Mouse (Mus musculus): ENCODE data around the gene Numb. TPM values are rescaled to one million over a fixed set of nuclear protein-coding genes. Genes with fewer than 3 reads are reported as not detected.

Gene Numb
- total and polyA plus RNA-seq, 3 experiments = 8.4 to 14.6 TPM; not detected in 1

DNA sequence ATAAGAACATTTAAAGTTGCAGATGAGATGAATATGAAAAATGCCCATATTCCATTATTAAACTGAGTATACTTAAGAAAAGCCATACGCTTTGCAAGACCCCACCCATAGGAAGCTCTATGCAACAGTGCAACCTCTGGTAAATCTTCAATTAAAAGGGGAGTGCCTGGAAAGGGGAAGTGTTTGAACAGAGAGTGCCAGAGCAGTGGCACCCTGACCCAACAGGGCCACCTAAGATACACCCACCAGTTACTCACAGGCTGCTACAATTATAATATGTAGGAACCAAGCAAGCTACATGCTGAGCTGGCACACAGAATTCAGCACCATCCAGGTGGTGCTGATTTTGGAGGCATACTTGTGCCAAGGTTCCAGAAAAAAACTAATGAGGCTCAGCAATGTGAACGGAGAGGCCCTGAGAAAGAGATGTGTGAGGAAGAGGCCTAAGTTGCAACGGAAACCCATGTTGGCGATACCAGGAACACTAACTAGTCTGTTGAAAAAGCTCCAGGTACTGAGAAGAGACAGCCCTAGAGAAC, 7.5 kb downstream of the Numb start:
- Histone ChIP-seq H3K79me2 (ENCODE audit: control insufficient read depth, insufficient read depth, low read length, poor library complexity) (no peaks in the 10 kb centered on the region; the same call in 1 of the 2 replicates), H3K9ac (ENCODE audit: control insufficient read depth, low read depth, low read length, poor library complexity, severe bottlenecking) (no peak overlapping the region), H3K9me3 (replicated peaks; ENCODE audit: insufficient read depth, low read length) (no peaks in the 10 kb centered on the region), H3K27me3 (ENCODE audit: control insufficient read depth in 1 of 2, insufficient read depth in 2 of 2, low read length in 2 of 2) (no peaks in the 10 kb centered on the region), H3K36me3 (ENCODE audit: control insufficient read depth in 1 of 2, insufficient read depth in 2 of 2, low read length in 2 of 2) (no peaks in the 10 kb centered on the region; a peak in 2 of 4 replicates), H3K4me1 (ENCODE audit: control insufficient read depth in 1 of 2, insufficient read depth in 2 of 2, low read length in 2 of 2) (0 out of 4 replicates have a peak, but pooled peaks cover 0 to 3% of the 10 kb centered on the region in 2 experiments), H3K4me3 (ENCODE audit: control insufficient read depth in 1 of 2, insufficient read depth in 1 of 2, low read depth in 2 of 2, low read length in 2 of 2) (no peak overlapping the region), H3K27ac (ENCODE audit: control insufficient read depth, low read depth, low read length) (no peak overlapping the region)
- TF ChIP-seq ELF1 (IDR thresholded peaks at IDR 0.05; ENCODE audit: low read depth, low read length) (no peak), TBP (IDR thresholded peaks at IDR 0.05; ENCODE audit: low read depth, low read length) (peak; percentile 93), MXI1 (IDR thresholded peaks at IDR 0.05; ENCODE audit: low read depth, low read length) (no peak), UBTF (IDR thresholded peaks at IDR 0.05; ENCODE audit: borderline replicate concordance, insufficient read depth, low read depth, low read length) (peak; percentile 57; the same call in 1 of the 2 replicates)
- DNase-seq (ENCODE audit: low read depth, low spot score) = peak; percentile 44

- Histone ChIP-seq H3K36me3 (ENCODE audit: control insufficient read depth in 1 of 2, insufficient read depth in 2 of 2, low read length in 2 of 2) (no peaks in the 10 kb centered on the region; a peak in 1 of 4 replicates), H3K4me3 (ENCODE audit: control insufficient read depth in 1 of 2, insufficient read depth in 1 of 2, low read depth in 2 of 2, low read length in 2 of 2) (no peak overlapping the region), H3K27me3 (ENCODE audit: control insufficient read depth in 1 of 2, insufficient read depth in 2 of 2, low read length in 2 of 2) (no peaks in the 10 kb centered on the region), H3K27ac (ENCODE audit: control insufficient read depth, low read depth, low read length) (no peak overlapping the region), H3K9me3 (replicated peaks; ENCODE audit: insufficient read depth, low read length) (no peaks in the 10 kb centered on the region), H3K79me2 (ENCODE audit: control insufficient read depth, insufficient read depth, low read length, poor library complexity) (no peaks in the 10 kb centered on the region; the same call in 1 of the 2 replicates), H3K9ac (ENCODE audit: control insufficient read depth, low read depth, low read length, poor library complexity, severe bottlenecking) (no peak overlapping the region), H3K4me1 (ENCODE audit: control insufficient read depth in 1 of 2, insufficient read depth in 2 of 2, low read length in 2 of 2) (0 out of 4 replicates have a peak, but pooled peaks cover 0 to 3% of the 10 kb centered on the region in 2 experiments)
- DNase-seq (ENCODE audit: low read depth, low spot score) = no peak
- no peak for TF ChIP-seq E2F4 (IDR thresholded peaks at IDR 0.05; ENCODE audit: borderline replicate concordance, low read depth, low read length)
These were observed 11.3 kb downstream of the Numb start for GRCm38 (mm10) chr12:83910451-83910850.

DNA sequence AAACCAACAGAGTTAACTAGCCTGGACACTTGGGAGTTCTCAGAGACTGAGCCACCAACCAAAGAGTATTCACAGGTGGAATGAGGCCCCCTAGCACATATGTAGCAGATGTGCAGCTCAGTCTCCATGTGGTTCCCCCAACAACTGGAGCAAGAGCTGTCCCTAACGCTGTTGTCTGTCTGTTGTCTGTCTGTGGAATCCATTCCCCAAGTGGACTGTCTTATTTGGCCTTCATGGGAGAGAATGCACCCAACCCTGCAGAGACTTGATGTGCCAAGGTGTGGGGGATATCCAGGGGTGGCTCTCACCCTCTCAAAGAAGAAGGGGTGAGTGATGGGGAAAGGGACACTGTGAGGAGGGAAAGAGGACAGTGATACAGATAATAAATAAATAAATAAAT, 28.8 kb downstream of the Numb start:
- Histone ChIP-seq H3K36me3 (ENCODE audit: control insufficient read depth in 1 of 2, insufficient read depth in 2 of 2, low read length in 2 of 2) (peaks cover 0 to 2% of the 10 kb centered on the region in 2 experiments; a peak in 2 of 4 replicates), H3K79me2 (ENCODE audit: control insufficient read depth, insufficient read depth, low read length, poor library complexity) (peaks cover 2% of the 10 kb centered on the region; the same call in 1 of the 2 replicates), H3K9me3 (replicated peaks; ENCODE audit: insufficient read depth, low read length) (no peaks in the 10 kb centered on the region), H3K27me3 (ENCODE audit: control insufficient read depth in 1 of 2, insufficient read depth in 2 of 2, low read length in 2 of 2) (no peaks in the 10 kb centered on the region), H3K4me3 (ENCODE audit: control insufficient read depth in 1 of 2, insufficient read depth in 1 of 2, low read depth in 2 of 2, low read length in 2 of 2) (no peak overlapping the region), H3K4me1 (ENCODE audit: control insufficient read depth in 1 of 2, insufficient read depth in 2 of 2, low read length in 2 of 2) (peaks cover 0 to 3% of the 10 kb centered on the region in 2 experiments; a peak in 2 of 4 replicates), H3K27ac (ENCODE audit: control insufficient read depth, low read depth, low read length) (no peak overlapping the region), H3K9ac (ENCODE audit: control insufficient read depth, low read depth, low read length, poor library complexity, severe bottlenecking) (no peak overlapping the region)
- DNase-seq (ENCODE audit: low read depth, low spot score) = no peak
- no peak for TF ChIP-seq MAZ (IDR thresholded peaks at IDR 0.05; ENCODE audit: low read depth, low read length)
- TF ChIP-seq GABPA (IDR thresholded peaks at IDR 0.05; ENCODE audit: low read depth, low read length) = no peak
- no peak for TF ChIP-seq ZKSCAN1 (IDR thresholded peaks at IDR 0.05; ENCODE audit: low read depth, low read length)
- TF ChIP-seq RAD21 (IDR thresholded peaks at IDR 0.05; ENCODE audit: low read depth, low read length) = no peak
- no peak for TF ChIP-seq ELF1 (IDR thresholded peaks at IDR 0.05; ENCODE audit: low read depth, low read length)
- TF ChIP-seq RCOR1 (IDR thresholded peaks at IDR 0.05; ENCODE audit: low read depth, low read length) = no peak
- TF ChIP-seq UBTF (IDR thresholded peaks at IDR 0.05; ENCODE audit: borderline replicate concordance, insufficient read depth, low read depth, low read length) = no peak
- TF ChIP-seq MEF2A (IDR thresholded peaks at IDR 0.05; ENCODE audit: extremely low read depth, insufficient replicate concordance, low read depth, low read length, poor library complexity, severe bottlenecking) = no peak
- no peak for TF ChIP-seq HCFC1 (IDR thresholded peaks at IDR 0.05; ENCODE audit: low read depth, low read length)
- no peak for TF ChIP-seq POLR2A (IDR thresholded peaks at IDR 0.05; ENCODE audit: control insufficient read depth in 1 of 2, insufficient read depth in 1 of 2, low read depth in 1 of 2, low read length in 2 of 2, poor library complexity in 1 of 2)
- TF ChIP-seq ZMIZ1 (IDR thresholded peaks at IDR 0.05; ENCODE audit: low read depth, low read length) = no peak
- no peak for TF ChIP-seq CHD1 (IDR thresholded peaks at IDR 0.05; ENCODE audit: low read depth, low read length)
- no peak for TF ChIP-seq SMC3 (IDR thresholded peaks at IDR 0.05; ENCODE audit: low read depth, low read length)

Measured in MEL (cell line).